Mouse (Mus musculus): ENCODE results near the gene Foxp1. TPM values are rescaled to one million over a fixed set of nuclear protein-coding genes. Genes with fewer than 3 reads are reported as not detected.

Gene Foxp1
- polyA plus RNA-seq, 1 experiment, result 76.1 TPM

GRCm38 (mm10) chr6:98954439-98954838 lies 568.1 kb downstream of the Foxp1 start:
- no peaks in the 10 kb centered on the region for H3K27me3 ChIP-seq (replicated peaks)
- no peak for TF ChIP-seq GATA1 (IDR thresholded peaks at IDR 0.05; ENCODE audit: borderline replicate concordance, low read length)
- no peak overlapping the region for H3K4me3 ChIP-seq (replicated peaks)
- H3K36me3 ChIP-seq (replicated peaks; ENCODE audit: low read length), result peaks cover 64% of the 10 kb centered on the region
- peaks cover 40% of the 10 kb centered on the region for H3K4me1 ChIP-seq
- H3K9me3 ChIP-seq, result no peaks in the 10 kb centered on the region

- no peaks in the 10 kb centered on the region for H3K9me3 ChIP-seq
- H3K4me3 ChIP-seq (replicated peaks), result no peak overlapping the region
- H3K4me1 ChIP-seq, result peaks cover 4% of the 10 kb centered on the region; the same call in 1 of the 2 replicates
- H3K36me3 ChIP-seq (replicated peaks; ENCODE audit: low read length), result peaks cover 74% of the 10 kb centered on the region
- no peaks in the 10 kb centered on the region for H3K27me3 ChIP-seq (replicated peaks)
- no peak for TF ChIP-seq GATA1 (IDR thresholded peaks at IDR 0.05; ENCODE audit: borderline replicate concordance, low read length)
- no peak for TF ChIP-seq FLI1 (IDR thresholded peaks at IDR 0.05; ENCODE audit: low read length)
Observed at GRCm38 (mm10) chr6:98949703-98950191, 572.8 kb downstream of the Foxp1 start.

GRCm38 (mm10) chr6:98949286-98949685 lies 573.2 kb downstream of the Foxp1 start:
- Histone ChIP-seq H3K36me3 (replicated peaks; ENCODE audit: low read length) (peaks cover 74% of the 10 kb centered on the region), H3K9me3 (no peaks in the 10 kb centered on the region), H3K4me1 (peaks cover 4% of the 10 kb centered on the region; the same call in 1 of the 2 replicates), H3K27me3 (replicated peaks) (no peaks in the 10 kb centered on the region), H3K4me3 (replicated peaks) (no peak overlapping the region)
- TF ChIP-seq FLI1 (IDR thresholded peaks at IDR 0.05; ENCODE audit: low read length), result no peak
- no peak for TF ChIP-seq GATA1 (IDR thresholded peaks at IDR 0.05; ENCODE audit: borderline replicate concordance, low read length)

- Histone ChIP-seq H3K4me1 (peaks cover 4% of the 10 kb centered on the region; the same call in 1 of the 2 replicates), H3K27me3 (replicated peaks) (no peaks in the 10 kb centered on the region), H3K4me3 (replicated peaks) (no peak overlapping the region), H3K36me3 (replicated peaks; ENCODE audit: low read length) (peaks cover 74% of the 10 kb centered on the region), H3K9me3 (no peaks in the 10 kb centered on the region)
- no peak for TF ChIP-seq FLI1 (IDR thresholded peaks at IDR 0.05; ENCODE audit: low read length)
- TF ChIP-seq GATA1 (IDR thresholded peaks at IDR 0.05; ENCODE audit: borderline replicate concordance, low read length), result no peak
Observed at GRCm38 (mm10) chr6:98948153-98949141, 574.1 kb downstream of the Foxp1 start.

- TF ChIP-seq FLI1 (IDR thresholded peaks at IDR 0.05; ENCODE audit: low read length), result no peak
Observed at GRCm38 (mm10) chr6:98947486-98948152, 574.9 kb downstream of the Foxp1 start.

GRCm38 (mm10) chr6:98946731-98947130 lies 575.8 kb downstream of the Foxp1 start:
- Histone ChIP-seq H3K27me3 (replicated peaks) (no peaks in the 10 kb centered on the region), H3K4me3 (replicated peaks) (no peak overlapping the region), H3K4me1 (peaks cover 4% of the 10 kb centered on the region; the same call in 1 of the 2 replicates), H3K36me3 (replicated peaks; ENCODE audit: low read length) (peaks cover 80% of the 10 kb centered on the region), H3K9me3 (no peaks in the 10 kb centered on the region)
- TF ChIP-seq GATA1 (IDR thresholded peaks at IDR 0.05; ENCODE audit: borderline replicate concordance, low read length) (no peak), FLI1 (IDR thresholded peaks at IDR 0.05; ENCODE audit: low read length) (no peak)

More at GRCm38 (mm10) chr6:98947486-98948152, 574.9 kb downstream of the Foxp1 start:
- H3K4me3 ChIP-seq (replicated peaks), result no peak overlapping the region
- H3K27me3 ChIP-seq (replicated peaks), result no peaks in the 10 kb centered on the region
- H3K4me1 ChIP-seq, result peaks cover 4% of the 10 kb centered on the region; the same call in 1 of the 2 replicates
- H3K36me3 ChIP-seq (replicated peaks; ENCODE audit: low read length), result peaks cover 75% of the 10 kb centered on the region
- H3K9me3 ChIP-seq, result no peaks in the 10 kb centered on the region

GRCm38 (mm10) chr6:98945496-98946412 lies 576.8 kb downstream of the Foxp1 start:
- Histone ChIP-seq H3K9me3 (no peaks in the 10 kb centered on the region), H3K4me3 (replicated peaks) (no peak overlapping the region), H3K27me3 (replicated peaks) (no peaks in the 10 kb centered on the region), H3K36me3 (replicated peaks; ENCODE audit: low read length) (peaks cover 78% of the 10 kb centered on the region), H3K4me1 (peaks cover 4% of the 10 kb centered on the region; the same call in 1 of the 2 replicates)
- TF ChIP-seq GATA1 (IDR thresholded peaks at IDR 0.05; ENCODE audit: borderline replicate concordance, low read length) (no peak), FLI1 (IDR thresholded peaks at IDR 0.05; ENCODE audit: low read length) (no peak)

- TF ChIP-seq GATA1 (IDR thresholded peaks at IDR 0.05; ENCODE audit: borderline replicate concordance, low read length) (no peak), FLI1 (IDR thresholded peaks at IDR 0.05; ENCODE audit: low read length) (no peak)
- Histone ChIP-seq H3K4me3 (replicated peaks) (no peak overlapping the region), H3K36me3 (replicated peaks; ENCODE audit: low read length) (peaks cover 95% of the 10 kb centered on the region), H3K9me3 (no peaks in the 10 kb centered on the region), H3K27me3 (replicated peaks) (no peaks in the 10 kb centered on the region), H3K4me1 (no peaks in the 10 kb centered on the region)
Observed at GRCm38 (mm10) chr6:98938348-98938747, 584.2 kb downstream of the Foxp1 start.

GRCm38 (mm10) chr6:98937513-98937912 lies 585.0 kb downstream of the Foxp1 start:
- Histone ChIP-seq H3K9me3 (no peaks in the 10 kb centered on the region), H3K4me1 (no peaks in the 10 kb centered on the region), H3K36me3 (replicated peaks; ENCODE audit: low read length) (peaks cover 95% of the 10 kb centered on the region), H3K27me3 (replicated peaks) (no peaks in the 10 kb centered on the region), H3K4me3 (replicated peaks) (no peak overlapping the region)
- no peak for TF ChIP-seq FLI1 (IDR thresholded peaks at IDR 0.05; ENCODE audit: low read length)
- no peak for TF ChIP-seq GATA1 (IDR thresholded peaks at IDR 0.05; ENCODE audit: borderline replicate concordance, low read length)
